ENCODE assay signal across 9 mouse cellular contexts in genomic region chr17:55892406-55892955, GRCm38 (mm10). TPM values are rescaled to one million over a fixed set of nuclear protein-coding genes. Genes with fewer than 3 reads are reported as not detected.
A peak's percentile ranks its signal among the peaks of the same experiment; 100 is the strongest.
DNase-seq lines count a peak whose midpoint lies in the region; ATAC-seq lines count a peak whose summit lies in the region.
"Not testable (repeated sequence)": the region's sequence is repeated elsewhere in the genome, so short reads cannot be mapped to it uniquely, and the experiment has no call there.
"Had no signal": no experiment of that assay in that cellular context is flagged by ENCODE, and none has a peak within 500 bp of the region (broad histone marks: within the 10 kb centered on the region; RNA-seq: fewer than 3 reads in every experiment).

No protein-coding gene starts in this region.

- 17% methylated on average over 6 of the region's 8 CpGs for WGBS in forebrain, embryonic 11.5 days
- 10% methylated on average over 6 of the region's 8 CpGs for WGBS in kidney, embryonic 15.5 days
- WGBS in liver, embryonic 13.5 days (ENCODE audit: insufficient replicate concordance), result 7% methylated on average over 6 of the region's 8 CpGs
- WGBS in midbrain, embryonic 14.5 days, result 13% methylated on average over 6 of the region's 8 CpGs

- DNase-seq in CD4-positive helper T cell, adult 2 months (ENCODE audit: low read depth, low spot score), result peak; percentile 42
- DNase-seq in c-Kit-positive CD71-positive TER-119-positive erythroid progenitor cells, embryonic 14.5 days (ENCODE audit: low spot score), result peak; percentile 20
- not testable (repeated sequence) for DNase-seq in forebrain, embryonic 11.5 days (ENCODE audit: low spot score); liver, embryonic 13.5 days
- DNase-seq in heart, postnatal 14 days, result peak; percentile 13 to 16
- peak; percentile 3 for DNase-seq in midbrain, embryonic 14.5 days
- peak; percentile 6 for DNase-seq in splenic B cell, adult 2 months (ENCODE audit: low read depth, low spot score)

- H3K4me2 ChIP-seq in forebrain, embryonic 11.5 days (ENCODE audit: low read depth, low read length, severe bottlenecking), result peak overlapping the region; percentile 51
- peak overlapping the region; percentile 60 for H3K4me2 ChIP-seq in kidney, embryonic 15.5 days
- peak overlapping the region; percentile 67 for H3K4me2 ChIP-seq in liver, embryonic 13.5 days
- peak overlapping the region; percentile 58 for H3K4me2 ChIP-seq in midbrain, embryonic 14.5 days (ENCODE audit: low read length)

- peak overlapping the region; percentile 39 for H3K4me3 ChIP-seq in forebrain, embryonic 11.5 days (ENCODE audit: low read depth, low read length)
- H3K4me3 ChIP-seq in kidney, embryonic 15.5 days (replicated peaks), result peak overlapping the region; percentile 56
- H3K4me3 ChIP-seq in liver, embryonic 13.5 days (replicated peaks), result peak overlapping the region; percentile 64
- peak overlapping the region; percentile 43 for H3K4me3 ChIP-seq in midbrain, embryonic 14.5 days (replicated peaks; ENCODE audit: low read depth, low read length)

- H3K4me1 ChIP-seq in forebrain, embryonic 11.5 days (replicated peaks; ENCODE audit: control insufficient read depth, insufficient read depth, low read length); kidney, embryonic 15.5 days; midbrain, embryonic 14.5 days (ENCODE audit: control insufficient read depth, insufficient read depth, low read length): not testable (repeated sequence)
- peaks cover 14% of the 10 kb centered on the region for H3K4me1 ChIP-seq in liver, embryonic 13.5 days (replicated peaks)

- not testable (repeated sequence) for H3K36me3 ChIP-seq in forebrain, embryonic 11.5 days (ENCODE audit: control insufficient read depth, insufficient read depth, low read length); midbrain, embryonic 14.5 days (ENCODE audit: control insufficient read depth, insufficient read depth, low read length); splenic B cell, adult 2 months (ENCODE audit: control insufficient read depth, insufficient read depth, low read length, poor library complexity, severe bottlenecking)
- peaks cover 22% of the 10 kb centered on the region for H3K36me3 ChIP-seq in kidney, embryonic 15.5 days
- peaks cover 19% of the 10 kb centered on the region for H3K36me3 ChIP-seq in liver, embryonic 13.5 days

- not testable (repeated sequence) for H3K9ac ChIP-seq in forebrain, embryonic 11.5 days (ENCODE audit: low read length)
- 0 out of 2 replicates have a peak overlapping the region, but pooled peaks have one; percentile 33 for H3K9ac ChIP-seq in kidney, embryonic 15.5 days
- peak overlapping the region; percentile 72 for H3K9ac ChIP-seq in liver, embryonic 13.5 days
- peak overlapping the region; percentile 29; the same call in 1 of the 2 replicates for H3K9ac ChIP-seq in midbrain, embryonic 14.5 days (replicated peaks; ENCODE audit: low read length)

- not testable (repeated sequence) for H3K27me3 ChIP-seq in forebrain, embryonic 11.5 days (ENCODE audit: control insufficient read depth, insufficient read depth, low read length); kidney, embryonic 15.5 days; liver, embryonic 13.5 days; midbrain, embryonic 14.5 days (ENCODE audit: control insufficient read depth, insufficient read depth, low read length); splenic B cell, adult 2 months (ENCODE audit: control insufficient read depth, insufficient read depth, low read length, poor library complexity, severe bottlenecking)

- not testable (repeated sequence) for H3K9me3 ChIP-seq in forebrain, embryonic 11.5 days (ENCODE audit: control insufficient read depth, low read length); kidney, embryonic 15.5 days (replicated peaks); liver, embryonic 13.5 days (replicated peaks); midbrain, embryonic 14.5 days (ENCODE audit: control insufficient read depth, low read length)

- intact Hi-C loops in heart, postnatal 14 days (cut with DNase I), result loop anchor here (5.0 kb wide), 1 partner anchor 50 kb away; no protein-coding TSS in a partner anchor

- not testable (repeated sequence) for H3K27ac ChIP-seq in forebrain, embryonic 11.5 days (ENCODE audit: low read depth, low read length)
- H3K27ac ChIP-seq in kidney, embryonic 15.5 days, result peak overlapping the region; percentile 88
- H3K27ac ChIP-seq in liver, embryonic 13.5 days, result peak overlapping the region; percentile 83
- peak overlapping the region; percentile 57; the same call in 1 of the 2 replicates for H3K27ac ChIP-seq in midbrain, embryonic 14.5 days (replicated peaks; ENCODE audit: low read depth, low read length)

- not testable (repeated sequence) for ATAC-seq in forebrain, embryonic 11.5 days (replicated peaks; ENCODE audit: low FRiP score); kidney, embryonic 15.5 days (replicated peaks; ENCODE audit: low FRiP score); liver, embryonic 13.5 days (ENCODE audit: low read depth); midbrain, embryonic 14.5 days (ENCODE audit: low FRiP score, low TSS enrichment)

RNA-seq across cellular contexts. Expression of gene Zfp959, which starts 0.6 kb away (rescaled TPM):
- 14.4 and 14.5 TPM in 2 replicates for polyA plus RNA-seq in forebrain, embryonic 11.5 days (2014; fragmentation: Nextera tagmentation; extraction: Ambion mirVana)
- 1 to 10 TPM; 4.6 to 5.3 TPM for total RNA-seq in heart, postnatal 14 days (2021)
- 16.0 and 16.8 TPM in 2 replicates for polyA plus RNA-seq in kidney, embryonic 15.5 days (2015; fragmentation: Nextera tagmentation; extraction: Ambion mirVana)
- polyA plus RNA-seq in liver, embryonic 13.5 days (2015; fragmentation: Nextera tagmentation; extraction: Ambion mirVana), result 6.5 and 7.7 TPM in 2 replicates
- 17.8 and 18.8 TPM in 2 replicates for polyA plus RNA-seq in midbrain, embryonic 14.5 days (2014; fragmentation: Nextera tagmentation; extraction: Ambion mirVana)

RNA-seq across cellular contexts. Expression of gene Zfp119a, which starts 13.8 kb away (rescaled TPM):
- polyA plus RNA-seq in forebrain, embryonic 11.5 days (2014; fragmentation: Nextera tagmentation; extraction: Ambion mirVana), result 9.5 and 9.9 TPM in 2 replicates
- 1 to 10 TPM; 3.4 to 4.3 TPM for total RNA-seq in heart, postnatal 14 days (2021)
- 9.1 and 11.6 TPM in 2 replicates for polyA plus RNA-seq in kidney, embryonic 15.5 days (2015; fragmentation: Nextera tagmentation; extraction: Ambion mirVana)
- 2.1 and 3.1 TPM in 2 replicates for polyA plus RNA-seq in liver, embryonic 13.5 days (2015; fragmentation: Nextera tagmentation; extraction: Ambion mirVana)
- polyA plus RNA-seq in midbrain, embryonic 14.5 days (2014; fragmentation: Nextera tagmentation; extraction: Ambion mirVana), result 14.2 and 15.3 TPM in 2 replicates

RNA-seq across cellular contexts. Expression of gene Zfp119b, which starts 56.8 kb away (rescaled TPM):
- polyA plus RNA-seq in forebrain, embryonic 11.5 days (2014; fragmentation: Nextera tagmentation; extraction: Ambion mirVana), result 5.5 and 8.5 TPM in 2 replicates
- 1 to 10 TPM; 3.3 to 4.1 TPM for total RNA-seq in heart, postnatal 14 days (2021)
- 5.5 and 5.7 TPM in 2 replicates for polyA plus RNA-seq in kidney, embryonic 15.5 days (2015; fragmentation: Nextera tagmentation; extraction: Ambion mirVana)
- polyA plus RNA-seq in liver, embryonic 13.5 days (2015; fragmentation: Nextera tagmentation; extraction: Ambion mirVana), result 2.4 and 2.6 TPM in 2 replicates
- 10.7 and 13.4 TPM in 2 replicates for polyA plus RNA-seq in midbrain, embryonic 14.5 days (2014; fragmentation: Nextera tagmentation; extraction: Ambion mirVana)

RNA-seq across cellular contexts. Expression of gene Ebi3, which starts 60.0 kb away (rescaled TPM):
- polyA plus RNA-seq in forebrain, embryonic 11.5 days (2014; fragmentation: Nextera tagmentation; extraction: Ambion mirVana), result 2.0 and 2.1 TPM in 2 replicates
- under 1 TPM; 0.63 to 0.81 TPM for total RNA-seq in heart, postnatal 14 days (2021)
- polyA plus RNA-seq in kidney, embryonic 15.5 days (2015; fragmentation: Nextera tagmentation; extraction: Ambion mirVana), result 1.8 and 2.4 TPM in 2 replicates
- polyA plus RNA-seq in liver, embryonic 13.5 days (2015; fragmentation: Nextera tagmentation; extraction: Ambion mirVana), result 4.6 and 5.0 TPM in 2 replicates
- 6.6 and 9.6 TPM in 2 replicates for polyA plus RNA-seq in midbrain, embryonic 14.5 days (2014; fragmentation: Nextera tagmentation; extraction: Ambion mirVana)
- polyA plus RNA-seq: Patski had no signal
